Mouse (Mus musculus) G1E (cell line): ENCODE results near the gene Fam193b. TPM values are rescaled to one million over a fixed set of nuclear protein-coding genes. Genes with fewer than 3 reads are reported as not detected.

Experiments used
- ATAC-seq: 2 replicates; pipeline ENCODE4 v1.8.0; 2016; ENCODE audit warnings: mild to moderate bottlenecking; ENCODE audit not compliant: insufficient number of reproducible peaks, poor library complexity, low FRiP score, severe bottlenecking; ENCODE audit errors: extremely low read depth
- DNase-seq: peaks from one replicate; pipeline ENCODE4 v3.0.0; 2012; ENCODE audit warnings: low spot score
- H3K27me3 ChIP-seq: 2 replicates; pipeline ENCODE4 v1.6.1; 2012; ENCODE audit warnings: mild to moderate bottlenecking, low read length, inconsistent platforms; ENCODE audit not compliant: insufficient read depth
- H3K36me3 ChIP-seq: replicated peaks from 2 replicates; pipeline ENCODE3; 2012; ENCODE audit warnings: mild to moderate bottlenecking, inconsistent platforms
- H3K4me1 ChIP-seq: 2 replicates; pipeline ENCODE4 v1.6.1; 2012; ENCODE audit warnings: low read depth, low read length, inconsistent platforms, mixed read lengths; ENCODE audit not compliant: insufficient read depth
- H3K4me3 ChIP-seq: 2 replicates; pipeline ENCODE4 v1.5.1; 2012; ENCODE audit warnings: low read depth, mild to moderate bottlenecking, inconsistent platforms, low read length, moderate library complexity, mixed read lengths
- H3K9me3 ChIP-seq: replicated peaks from 2 replicates; pipeline ENCODE4 v1.6.1; 2012; ENCODE audit warnings: inconsistent platforms
- CTCF ChIP-seq: IDR thresholded peaks from 2 replicates; pipeline ENCODE4 v1.5.1; 2012; ENCODE audit warnings: low read depth, low read length, inconsistent platforms, mixed read lengths
- GATA1 ChIP-seq: IDR thresholded peaks from 2 replicates; pipeline ENCODE4 v1.6.1; 2012; ENCODE audit warnings: borderline replicate concordance, low read length, inconsistent platforms, mixed read lengths
- GATA2 ChIP-seq: IDR thresholded peaks from 2 replicates; pipeline ENCODE4 v1.6.1; 2012; ENCODE audit warnings: low read depth, low read length, inconsistent platforms, borderline replicate concordance
- POLR2AphosphoS5 ChIP-seq: IDR thresholded peaks from 2 replicates; pipeline ENCODE4 v1.6.1; 2012; ENCODE audit warnings: low read depth, low read length, inconsistent platforms; ENCODE audit not compliant: insufficient replicate concordance
- TAL1 ChIP-seq: conservative IDR thresholded peaks from 2 replicates; pipeline ENCODE4 v1.6.1; 2012; ENCODE audit warnings: low read depth, low read length, inconsistent platforms, mixed read lengths
- polyA plus RNA-seq: library from polyadenylated mRNA; stranded (reverse); fragments of >175 nt; gene quantifications from 2 replicates; pipeline ENCODE4 v1.2.3, GENCODE M21; 2012
- total RNA-seq, 2 experiments: library from RNA; stranded (forward) in 1 of 2; stranded (reverse) in 1 of 2; fragments of 200-1000 nt in 1 of 2; fragments of >200 nt in 1 of 2; fragmentation: Nextera tagmentation in 1 of 2; gene quantifications; 2 replicates each; pipeline ENCODE4 v1.2.3; 2014 to 2017

Gene Fam193b
- total and polyA plus RNA-seq, 3 experiments = 23.3 to 65.4 (median 57.3) TPM

- peaks cover 23% of the 10 kb centered on the region for H3K4me1 ChIP-seq
- peaks cover 6% of the 10 kb centered on the region; the same call in 1 of the 2 replicates for H3K9me3 ChIP-seq
- peak; percentile 83 for TF ChIP-seq CTCF
- no peak for TF ChIP-seq GATA2
- H3K36me3 ChIP-seq = no peaks in the 10 kb centered on the region
- peak; percentile 42 for DNase-seq
- no peak for ATAC-seq
- H3K27me3 ChIP-seq = peaks cover 26% of the 10 kb centered on the region
- H3K4me3 ChIP-seq = no peak overlapping the region
Observed at GRCm38 (mm10) chr13:55516955-55517354, 54.0 kb downstream of the Fam193b start.

GRCm38 (mm10) chr13:55513828-55514227 lies 57.1 kb downstream of the Fam193b start:
- Histone ChIP-seq H3K9me3 (no peaks in the 10 kb centered on the region), H3K4me3 (peak overlapping the region; percentile 85; the same call in 1 of the 2 replicates), H3K27me3 (peaks cover 12% of the 10 kb centered on the region), H3K4me1 (peaks cover 48% of the 10 kb centered on the region), H3K36me3 (peaks cover 26% of the 10 kb centered on the region)
- no peak for ATAC-seq
- TF ChIP-seq CTCF (no peak), GATA1 (no peak), POLR2AphosphoS5 (no peak), GATA2 (no peak), TAL1 (no peak)
- DNase-seq = no peak

GRCm38 (mm10) chr13:55513111-55513748 lies 57.7 kb downstream of the Fam193b start, which contains the start of gene Pdlim7:
Gene Pdlim7, minus strand, starts transcription at chr13:55513676.
- TF ChIP-seq POLR2AphosphoS5 (no peak), CTCF (peak; percentile 71), GATA2 (no peak), TAL1 (no peak), GATA1 (no peak)
- Histone ChIP-seq H3K4me1 (peaks cover 48% of the 10 kb centered on the region), H3K36me3 (peaks cover 32% of the 10 kb centered on the region), H3K27me3 (peaks cover 12% of the 10 kb centered on the region), H3K9me3 (no peaks in the 10 kb centered on the region), H3K4me3 (peak within 1 kb of the TSS; percentile 85)
- DNase-seq (peak; percentile 72), ATAC-seq (peak; percentile 16; the same call in 1 of the 2 replicates)

- H3K27me3 ChIP-seq = peaks cover 12% of the 10 kb centered on the region
- H3K4me3 ChIP-seq = peak overlapping the region; percentile 85
- no peak for ATAC-seq
- DNase-seq = peak; percentile 61
- no peaks in the 10 kb centered on the region for H3K9me3 ChIP-seq
- peaks cover 39% of the 10 kb centered on the region for H3K36me3 ChIP-seq
- peaks cover 54% of the 10 kb centered on the region for H3K4me1 ChIP-seq
- TF ChIP-seq GATA1 (no peak), TAL1 (no peak), GATA2 (no peak), POLR2AphosphoS5 (no peak), CTCF (no peak)
Observed at GRCm38 (mm10) chr13:55512379-55513031, 58.4 kb downstream of the Fam193b start.

GRCm38 (mm10) chr13:55511492-55511861 lies 59.4 kb downstream of the Fam193b start:
- no peak for DNase-seq
- H3K4me1 ChIP-seq = peaks cover 55% of the 10 kb centered on the region
- peaks cover 12% of the 10 kb centered on the region for H3K27me3 ChIP-seq
- ATAC-seq = no peak
- H3K9me3 ChIP-seq = no peaks in the 10 kb centered on the region
- peaks cover 50% of the 10 kb centered on the region for H3K36me3 ChIP-seq
- H3K4me3 ChIP-seq = no peak overlapping the region; the same call in 1 of the 2 replicates
- no peak for TF ChIP-seq TAL1
- TF ChIP-seq GATA2 = no peak
- no peak for TF ChIP-seq CTCF
- TF ChIP-seq GATA1 = no peak
- TF ChIP-seq POLR2AphosphoS5 = no peak

GRCm38 (mm10) chr13:55510668-55511491 lies 60.0 kb downstream of the Fam193b start:
- ATAC-seq (peak; percentile 35), DNase-seq (peak; percentile 69)
- TF ChIP-seq TAL1 (no peak), GATA2 (no peak), POLR2AphosphoS5 (no peak), CTCF (no peak), GATA1 (no peak)
- H3K9me3 ChIP-seq = no peaks in the 10 kb centered on the region
- H3K27me3 ChIP-seq = peaks cover 12% of the 10 kb centered on the region
- peaks cover 55% of the 10 kb centered on the region for H3K4me1 ChIP-seq
- peaks cover 56% of the 10 kb centered on the region for H3K36me3 ChIP-seq
- H3K4me3 ChIP-seq = peak overlapping the region; percentile 46; the same call in 1 of the 2 replicates
